Mouse (Mus musculus): ENCODE results near the gene Ogdhl.
A peak's percentile ranks its signal among the peaks of the same experiment; 100 is the strongest.

The Ogdhl gene

DNA sequence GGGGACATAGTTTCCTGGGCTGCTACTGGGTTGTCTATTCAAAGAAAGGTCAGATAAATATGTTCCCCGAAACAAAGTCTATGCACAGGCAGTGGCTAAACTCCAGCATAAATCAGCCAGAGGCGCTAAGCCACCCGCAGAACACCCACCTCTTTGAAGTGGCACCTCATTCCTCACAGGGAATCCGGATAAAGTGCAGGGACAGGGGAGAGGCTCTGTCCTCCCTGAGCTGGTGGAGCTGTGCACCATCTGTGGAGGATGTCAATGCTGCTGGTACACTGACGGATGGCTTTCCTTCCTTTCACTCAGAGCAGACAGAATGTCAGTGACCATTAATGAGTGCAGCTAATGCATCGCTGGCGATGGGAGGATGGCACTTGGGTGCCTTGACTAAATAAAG, 59.2 kb downstream of the Ogdhl start:
- DNase-seq: no peak

DNA sequence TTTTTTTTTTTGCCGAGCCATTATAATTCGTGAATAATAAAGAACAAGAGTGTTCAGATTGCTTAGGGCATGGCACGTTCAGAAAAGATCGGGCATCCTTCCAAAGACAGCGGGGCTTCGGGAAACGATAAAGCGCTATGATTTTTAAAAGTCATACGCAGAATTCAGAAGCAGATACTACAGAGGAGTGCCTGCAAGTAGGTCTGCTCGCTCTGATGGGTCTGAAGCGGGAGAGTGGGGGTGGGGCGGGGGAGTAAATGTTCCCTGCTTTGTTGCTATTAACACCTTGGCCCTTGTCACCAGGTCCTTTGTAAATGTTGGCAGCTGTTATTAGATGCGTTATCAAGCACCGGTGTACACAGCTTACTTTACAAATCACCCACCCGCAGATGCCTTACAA, 59.8 kb downstream of the Ogdhl start:
- DNase-seq: no peak

GRCm38 (mm10) chr14:32388196-32388595, 66.4 kb downstream of the Ogdhl start, which contains the start of gene 1700024G13Rik:
1700024G13Rik (minus strand) TSS chr14:32388391.
- peak; percentile 68 for DNase-seq

Data from liver (tissue).